Mouse (Mus musculus): ENCODE results near the gene Zan.

Gene Zan

GRCm38 (mm10) chr5:137476964-137477363 is at the start of gene Zan:
Gene Zan (minus strand): TSS chr5:137477064.
- in situ Hi-C loops (cut with MboI): no loop called here

- in situ Hi-C loops (cut with MboI): no loop called here
Observed at GRCm38 (mm10) chr5:137526192-137526936, 49.5 kb upstream of the Zan start.

DNA sequence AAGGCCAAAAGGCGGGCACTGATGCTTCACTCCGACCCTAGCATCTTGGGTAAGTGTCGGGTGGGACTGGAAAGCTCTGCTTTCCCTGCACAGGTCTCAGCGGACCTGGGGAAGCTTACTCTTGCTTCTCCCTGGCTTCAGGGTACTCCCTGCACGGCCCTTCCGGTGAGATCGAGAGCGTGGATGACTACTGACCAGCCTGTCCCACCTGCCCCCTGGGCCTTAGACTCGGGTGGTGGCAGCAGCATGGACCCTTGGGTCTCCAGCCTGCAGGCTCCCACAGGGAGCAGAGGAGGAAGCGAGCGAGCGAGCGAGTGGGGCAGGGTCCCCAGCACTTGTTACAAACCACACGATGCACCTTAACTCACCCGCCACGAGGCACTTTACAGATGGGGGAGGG is 48.6 kb upstream of the Zan start:
- in situ Hi-C loops (cut with MboI): no loop called here

DNA sequence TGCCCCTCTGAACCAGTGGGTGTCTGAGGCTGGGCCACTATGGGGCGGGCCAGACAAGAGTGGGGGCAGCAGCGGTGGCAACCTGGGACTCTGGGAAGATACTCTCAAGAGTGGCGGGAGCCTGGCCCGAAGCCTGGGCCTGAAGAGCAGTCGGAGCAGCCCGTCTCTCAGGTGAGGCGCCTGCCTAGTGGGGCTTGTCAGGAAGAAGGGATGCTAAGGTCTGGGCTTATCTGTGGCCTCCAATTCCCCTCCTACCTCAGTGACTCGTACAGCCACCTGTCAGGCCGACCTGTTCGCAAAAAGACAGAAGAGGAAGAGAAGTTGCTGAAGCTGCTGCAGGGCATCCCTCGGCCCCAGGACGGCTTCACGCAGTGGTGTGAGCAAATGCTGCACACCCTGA is 47.8 kb upstream of the Zan start:
- in situ Hi-C loops (cut with MboI): no loop called here

DNA sequence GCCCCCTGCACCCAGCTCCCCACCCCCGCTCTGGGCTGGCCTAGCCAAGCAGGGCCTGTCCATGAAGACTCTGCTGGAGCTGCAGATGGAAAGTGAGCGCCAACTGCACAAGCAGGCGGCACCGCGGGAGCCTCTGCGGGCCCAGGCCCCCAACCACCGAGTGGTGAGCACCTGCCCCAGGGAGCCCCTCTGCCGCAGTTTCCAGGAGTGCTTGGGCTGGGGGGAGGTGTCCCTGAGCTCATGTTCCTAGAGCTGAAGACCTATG is 47.3 kb upstream of the Zan start:
- in situ Hi-C loops (cut with MboI): no loop called here

- in situ Hi-C loops (cut with MboI): no loop called here
Observed at GRCm38 (mm10) chr5:137523396-137524250, 46.8 kb upstream of the Zan start.

GRCm38 (mm10) chr5:137522711-137523110 is 45.8 kb upstream of the Zan start:
- in situ Hi-C loops (cut with MboI): no loop called here

- in situ Hi-C loops (cut with MboI): no loop called here
Observed at GRCm38 (mm10) chr5:137521861-137522260, 45.0 kb upstream of the Zan start.

- in situ Hi-C loops (cut with MboI): no loop called here
Observed at GRCm38 (mm10) chr5:137519691-137520550, 43.1 kb upstream of the Zan start.

DNA sequence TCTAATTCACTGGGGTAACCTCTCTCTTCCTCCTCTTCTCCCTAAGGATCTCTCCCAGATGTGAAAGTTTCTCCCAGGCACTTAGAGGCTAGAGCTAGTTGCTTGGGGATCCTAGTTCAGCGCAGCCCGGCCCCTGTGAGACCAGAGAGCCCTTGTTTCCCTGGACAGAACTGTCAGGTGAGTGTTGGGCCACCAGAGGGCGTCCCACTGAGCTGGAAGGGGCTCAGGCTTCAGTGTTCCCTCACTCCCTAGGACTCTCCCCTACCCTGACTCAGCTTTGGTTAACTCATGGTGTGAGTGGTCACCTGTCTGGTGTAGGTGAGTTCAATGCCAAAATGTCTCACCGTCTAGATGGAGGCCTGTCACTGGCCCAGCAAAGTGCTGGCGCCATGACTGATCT is 41.6 kb upstream of the Zan start, which contains the start of gene Gigyf1:
Gene Gigyf1, plus strand, starts transcription at position 113 of the 400 bp plus-strand sequence.
- in situ Hi-C loops (cut with MboI): no loop called here

GRCm38 (mm10) chr5:137514811-137515210 is 37.9 kb upstream of the Zan start:
- in situ Hi-C loops (cut with MboI): no loop called here

GRCm38 (mm10) chr5:137513951-137514721 is 37.3 kb upstream of the Zan start:
- in situ Hi-C loops (cut with MboI): no loop called here

DNA sequence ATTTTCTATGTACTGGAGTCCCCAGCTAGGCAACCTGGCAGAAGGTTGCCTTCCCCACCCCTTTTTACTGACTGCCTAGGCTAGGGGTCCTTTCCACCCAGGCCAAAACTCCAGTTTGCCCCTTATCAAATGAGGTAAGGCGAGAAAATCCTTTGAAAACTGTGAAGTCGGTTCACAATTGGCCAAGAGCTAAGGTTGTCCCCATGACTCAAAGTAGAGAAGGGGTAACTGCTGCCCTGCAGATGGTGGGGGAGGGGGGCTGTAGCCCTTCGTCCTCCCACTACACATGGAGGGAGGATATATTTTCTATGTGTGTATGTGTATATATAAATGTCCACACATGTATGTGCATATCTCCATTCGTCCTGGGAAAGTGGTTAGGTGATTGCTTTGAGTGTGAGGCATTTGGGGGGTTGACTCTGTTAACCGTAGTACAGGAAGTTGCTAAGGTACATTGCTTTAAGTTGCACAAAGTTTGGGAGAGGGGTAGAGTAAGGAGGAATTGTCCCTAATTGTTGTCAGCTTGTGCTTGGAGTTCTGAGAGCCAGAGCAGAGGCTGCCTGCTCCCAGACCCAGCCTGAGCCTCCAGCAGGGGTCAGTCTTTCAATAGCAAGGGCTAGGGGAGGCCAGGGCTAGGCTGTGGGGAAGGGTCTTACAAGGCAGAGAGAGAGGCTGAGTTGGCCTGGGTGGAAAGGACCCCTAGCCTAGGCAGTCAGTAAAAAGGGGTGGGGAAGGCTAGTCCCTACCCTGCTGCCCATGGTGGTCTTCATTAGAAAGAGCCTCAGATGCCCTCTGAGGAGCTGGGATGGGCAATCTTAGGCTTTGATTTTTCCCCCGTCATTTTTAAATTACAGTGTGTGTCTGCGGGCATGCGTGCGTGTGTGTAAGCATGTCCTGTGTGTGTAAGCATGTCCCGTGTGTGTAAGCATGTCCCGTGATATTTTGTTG is 36.3 kb upstream of the Zan start:
- in situ Hi-C loops (cut with MboI): no loop called here

DNA sequence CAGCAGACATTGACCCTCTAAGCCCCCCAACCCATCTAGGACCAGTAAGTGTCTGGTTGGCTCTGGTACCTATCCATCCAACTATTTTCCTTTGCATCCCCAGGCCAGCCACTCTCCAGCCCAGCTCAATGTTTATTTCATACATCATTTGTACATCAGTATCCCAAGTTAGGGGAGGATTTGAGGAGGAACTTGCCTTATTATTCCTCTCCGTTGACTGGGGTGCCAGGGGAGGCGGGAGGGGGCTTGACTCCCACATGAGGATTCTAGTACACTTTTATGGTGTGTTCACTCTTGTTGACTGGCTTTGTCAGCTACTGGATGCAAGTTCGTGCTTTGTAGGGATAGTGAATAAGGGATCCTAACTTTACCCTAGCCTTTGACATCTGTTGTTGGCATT is 34.8 kb upstream of the Zan start:
- in situ Hi-C loops (cut with MboI): no loop called here

- in situ Hi-C loops (cut with MboI): no loop called here
Observed at GRCm38 (mm10) chr5:137510573-137511390, 33.9 kb upstream of the Zan start.

DNA sequence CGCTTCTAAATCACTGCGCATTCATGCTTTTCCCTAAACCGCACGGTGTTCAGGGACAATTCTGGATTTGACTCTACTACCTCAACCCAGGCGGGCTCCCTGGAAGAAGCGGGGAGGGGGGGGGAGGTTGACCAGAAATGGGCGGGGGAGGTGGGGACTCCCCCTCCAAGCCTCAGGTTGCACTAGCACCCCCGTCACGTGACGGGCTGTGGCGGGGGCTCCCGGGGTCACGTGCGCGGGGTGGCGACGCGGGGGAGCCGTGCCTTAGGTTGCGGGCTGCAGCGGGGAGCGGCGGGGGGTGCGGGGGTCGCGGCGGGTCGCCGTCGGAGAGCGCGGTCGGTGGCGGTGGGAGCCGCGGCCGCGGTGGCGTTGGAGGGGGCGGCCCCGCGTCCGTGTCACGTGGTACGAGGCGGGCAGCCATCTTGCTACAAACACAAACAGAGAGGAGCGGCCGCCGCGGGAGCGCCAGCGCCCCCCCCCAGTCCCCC is 33.2 kb upstream of the Zan start:
- in situ Hi-C loops (cut with MboI): no loop called here

- in situ Hi-C loops (cut with MboI): no loop called here
Observed at GRCm38 (mm10) chr5:137504041-137504440, 27.2 kb upstream of the Zan start.

DNA sequence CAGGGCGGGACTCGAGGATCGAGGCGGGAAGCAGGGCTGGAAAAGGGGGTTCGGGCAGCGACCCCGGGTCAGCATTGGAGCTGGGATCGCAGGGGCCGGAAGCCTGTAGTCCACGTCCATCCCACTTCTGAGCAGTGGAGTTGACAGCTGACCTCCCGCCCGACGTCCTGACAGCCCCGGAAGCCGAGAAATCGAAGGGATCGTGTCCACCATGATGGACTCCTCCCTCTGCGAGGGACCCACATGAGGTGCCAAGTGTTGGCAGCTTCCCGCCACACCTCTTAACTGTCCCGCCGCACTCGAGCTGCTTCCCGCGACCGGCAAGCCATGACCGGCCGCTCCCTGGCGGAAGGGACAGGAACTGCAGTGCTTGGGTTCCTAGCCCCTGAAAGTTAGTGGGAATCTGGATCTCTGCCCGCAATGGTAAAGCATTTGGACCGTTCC is 25.8 kb upstream of the Zan start:
- in situ Hi-C loops (cut with MboI): no loop called here

Measured in mature B cell (primary cell).